Mouse (Mus musculus) neural tube, embryonic 11.5 days (tissue): ENCODE measurements at regions not wholly inside any gene's neighbourhood (a gene's known extent, or its start where the extent isn't known, plus 50 kb on each side); places are given as distances from the start of the nearest gene placed in this dataset.

Experiments
- ATAC-seq: fragments of 200-750 bp; cut with Nextera tagmentation; 2 replicates; pipeline ENCODE4 v1.8.0; 2017; ENCODE audit warnings: moderate number of reproducible peaks, mild to moderate bottlenecking, moderate TSS enrichment, moderate library complexity; ENCODE audit not compliant: insufficient read depth, low FRiP score, low TSS enrichment
- DNase-seq: peaks from one replicate; pipeline ENCODE4 v3.0.0-alpha.2; 2015; ENCODE audit warnings: low spot score
- H3K27ac ChIP-seq: fragments of 300-500 bp; sonication (generic); 2 replicates; pipeline ENCODE4 v1.5.1; 2014; ENCODE audit warnings: low read depth, mild to moderate bottlenecking, low read length
- H3K27me3 ChIP-seq: fragments of 300-500 bp; sonication (generic); 2 replicates; pipeline ENCODE4 v1.6.1; 2014; ENCODE audit warnings: mild to moderate bottlenecking, low read length, mixed read lengths; ENCODE audit not compliant: control insufficient read depth, insufficient read depth
- H3K36me3 ChIP-seq: fragments of 300-500 bp; sonication (generic); 2 replicates; pipeline ENCODE4 v1.6.1; 2014; ENCODE audit warnings: mild to moderate bottlenecking, low read length, moderate library complexity, mixed read lengths; ENCODE audit not compliant: control insufficient read depth, insufficient read depth
- H3K4me1 ChIP-seq: fragments of 300-500 bp; sonication (generic); 2 replicates; pipeline ENCODE4 v1.6.1; 2014; ENCODE audit warnings: low read length, mixed read lengths; ENCODE audit not compliant: control insufficient read depth, insufficient read depth
- H3K4me2 ChIP-seq: fragments of 300-500 bp; sonication (generic); 2 replicates; pipeline ENCODE4 v1.6.1; 2014; ENCODE audit warnings: low read depth, mild to moderate bottlenecking, moderate library complexity
- H3K4me3 ChIP-seq: fragments of 300-500 bp; sonication (generic); 2 replicates; pipeline ENCODE4 v1.5.1; 2014; ENCODE audit warnings: low read depth, low read length
- H3K9ac ChIP-seq: fragments of 300-500 bp; sonication (generic); 2 replicates; pipeline ENCODE4 v1.6.1; 2014; ENCODE audit warnings: mild to moderate bottlenecking, low read length
- H3K9me3 ChIP-seq: fragments of 300-500 bp; sonication (generic); 2 replicates; pipeline ENCODE4 v1.6.1; 2016; ENCODE audit warnings: low read length; ENCODE audit not compliant: control insufficient read depth
- WGBS: fragments of 180-500 bp; shearing (Covaris S2); extraction: QIAGEN DNeasy Blood & Tissue Kit; methylation state at CpG from one replicate; pipeline ENCODE4 v1.1.7; 2014; 5-methylcytosine and 5-hydroxymethylcytosine counted together

GRCm38 (mm10) chr3:66486658-66487057, 190.0 kb upstream of the Veph1 start:
- Histone ChIP-seq H3K9ac (no peak overlapping the region), H3K4me1 (no peaks in the 10 kb centered on the region), H3K9me3 (no peaks in the 10 kb centered on the region), H3K4me2 (no peak overlapping the region), H3K27me3 (no peaks in the 10 kb centered on the region), H3K4me3 (no peak overlapping the region), H3K27ac (no peak overlapping the region), H3K36me3 (no peaks in the 10 kb centered on the region)
- no peak for ATAC-seq
- no peak for DNase-seq

GRCm38 (mm10) chr3:66486184-66486583, 189.5 kb upstream of the Veph1 start:
- no peaks in the 10 kb centered on the region for H3K36me3 ChIP-seq
- no peaks in the 10 kb centered on the region for H3K27me3 ChIP-seq
- H3K9me3 ChIP-seq = no peaks in the 10 kb centered on the region
- no peak overlapping the region for H3K4me2 ChIP-seq
- WGBS = 88% methylated on average over 1 of the region's 1 CpGs
- no peak overlapping the region for H3K9ac ChIP-seq
- no peak for ATAC-seq
- no peak for DNase-seq
- H3K27ac ChIP-seq = no peak overlapping the region
- H3K4me3 ChIP-seq = no peak overlapping the region
- no peaks in the 10 kb centered on the region for H3K4me1 ChIP-seq

GRCm38 (mm10) chr3:66480718-66481117, 184.1 kb upstream of the Veph1 start:
- Histone ChIP-seq H3K9ac (no peak overlapping the region), H3K4me3 (no peak overlapping the region), H3K27ac (no peak overlapping the region), H3K4me2 (no peak overlapping the region), H3K27me3 (no peaks in the 10 kb centered on the region), H3K36me3 (no peaks in the 10 kb centered on the region), H3K9me3 (no peaks in the 10 kb centered on the region), H3K4me1 (no peaks in the 10 kb centered on the region)
- DNase-seq (no peak), ATAC-seq (no peak)
- WGBS = 79% methylated on average over 6 of the region's 6 CpGs

GRCm38 (mm10) chr3:66479266-66479665, 182.6 kb upstream of the Veph1 start:
- H3K9me3 ChIP-seq = no peaks in the 10 kb centered on the region
- H3K27ac ChIP-seq = no peak overlapping the region
- DNase-seq = no peak
- no peaks in the 10 kb centered on the region for H3K36me3 ChIP-seq
- H3K4me1 ChIP-seq = no peaks in the 10 kb centered on the region
- 52% methylated on average over 4 of the region's 4 CpGs for WGBS
- no peak overlapping the region for H3K9ac ChIP-seq
- no peak overlapping the region for H3K4me2 ChIP-seq
- no peak for ATAC-seq
- H3K4me3 ChIP-seq = no peak overlapping the region
- no peaks in the 10 kb centered on the region for H3K27me3 ChIP-seq

- H3K36me3 ChIP-seq = no peaks in the 10 kb centered on the region
- no peak overlapping the region for H3K27ac ChIP-seq
- H3K9me3 ChIP-seq = no peaks in the 10 kb centered on the region
- no peak overlapping the region for H3K9ac ChIP-seq
- no peaks in the 10 kb centered on the region for H3K4me1 ChIP-seq
- no peaks in the 10 kb centered on the region for H3K27me3 ChIP-seq
- DNase-seq (no peak), ATAC-seq (no peak)
- no peak overlapping the region for H3K4me2 ChIP-seq
- no peak overlapping the region for H3K4me3 ChIP-seq
- WGBS = 83% methylated on average over 5 of the region's 5 CpGs
Measured at GRCm38 (mm10) chr3:66466321-66466720, 169.7 kb upstream of the Veph1 start.

- 90% methylated on average over 1 of the region's 1 CpGs for WGBS
Measured at GRCm38 (mm10) chr3:66465371-66465770, 168.7 kb upstream of the Veph1 start.

GRCm38 (mm10) chr3:66462341-66462740, 165.7 kb upstream of the Veph1 start:
- H3K4me1 ChIP-seq = no peaks in the 10 kb centered on the region
- H3K4me3 ChIP-seq = no peak overlapping the region
- no peak for ATAC-seq
- H3K9me3 ChIP-seq = no peaks in the 10 kb centered on the region
- H3K4me2 ChIP-seq = no peak overlapping the region
- WGBS = 92% methylated on average over 1 of the region's 1 CpGs
- no peak for DNase-seq
- no peaks in the 10 kb centered on the region for H3K36me3 ChIP-seq
- H3K9ac ChIP-seq = no peak overlapping the region
- H3K27ac ChIP-seq = no peak overlapping the region
- H3K27me3 ChIP-seq = no peaks in the 10 kb centered on the region

More at GRCm38 (mm10) chr3:66465371-66465770, 168.7 kb upstream of the Veph1 start:
- Histone ChIP-seq H3K36me3 (no peaks in the 10 kb centered on the region), H3K4me1 (no peaks in the 10 kb centered on the region), H3K9ac (no peak overlapping the region), H3K9me3 (no peaks in the 10 kb centered on the region), H3K4me3 (no peak overlapping the region), H3K27me3 (no peaks in the 10 kb centered on the region), H3K4me2 (no peak overlapping the region), H3K27ac (no peak overlapping the region)
- ATAC-seq (no peak), DNase-seq (no peak)

GRCm38 (mm10) chr3:66446274-66447159, 149.9 kb upstream of the Veph1 start:
- Histone ChIP-seq H3K36me3 (no peaks in the 10 kb centered on the region), H3K4me3 (no peak overlapping the region), H3K4me2 (no peak overlapping the region), H3K9ac (no peak overlapping the region), H3K4me1 (no peaks in the 10 kb centered on the region), H3K27me3 (no peaks in the 10 kb centered on the region), H3K9me3 (no peaks in the 10 kb centered on the region), H3K27ac (no peak overlapping the region)
- no peak for ATAC-seq
- no peak for DNase-seq
- 82% methylated on average over 10 of the region's 10 CpGs for WGBS

- Histone ChIP-seq H3K27me3 (no peaks in the 10 kb centered on the region), H3K4me2 (no peak overlapping the region), H3K4me1 (no peaks in the 10 kb centered on the region), H3K9me3 (no peaks in the 10 kb centered on the region), H3K9ac (no peak overlapping the region), H3K27ac (no peak overlapping the region), H3K36me3 (no peaks in the 10 kb centered on the region), H3K4me3 (no peak overlapping the region)
- DNase-seq = no peak
- no peak for ATAC-seq
Measured at GRCm38 (mm10) chr3:66433216-66433615, 136.6 kb upstream of the Veph1 start.
